Mouse (Mus musculus) hematopoietic stem cell, adult 5-6 weeks (primary cell): ENCODE measurements around the gene Eml4. TPM values are rescaled to one million over a fixed set of nuclear protein-coding genes. Genes with fewer than 3 reads are reported as not detected.

Source experiments
- ATAC-seq, 2 experiments: fragments of 125-278 bp in 1 of 2; replicated peaks in 1 of 2; 2 replicates each; pipeline ENCODE4 v1.8.0; 2016 to 2017; ENCODE audit warnings: inconsistent platforms in 2 of 2, mild to moderate bottlenecking in 2 of 2, moderate number of reproducible peaks in 2 of 2, low read depth in 1 of 2, moderate TSS enrichment in 1 of 2; ENCODE audit not compliant: low FRiP score in 2 of 2, poor library complexity in 2 of 2, severe bottlenecking in 2 of 2, insufficient read depth in 1 of 2, low TSS enrichment in 1 of 2
- total RNA-seq: library from RNA; stranded (forward); fragments of 172-1452, 232-1000 nt; gene quantifications from 2 replicates; pipeline ENCODE4 v1.2.3, GENCODE M21; 2017

Gene Eml4
- total RNA-seq, 1 experiment from 2014 or later, result 91.0 TPM

- ATAC-seq, result no peak
Measured at GRCm38 (mm10) chr17:83337051-83337898, 13.5 kb upstream of the Eml4 start.

DNA sequence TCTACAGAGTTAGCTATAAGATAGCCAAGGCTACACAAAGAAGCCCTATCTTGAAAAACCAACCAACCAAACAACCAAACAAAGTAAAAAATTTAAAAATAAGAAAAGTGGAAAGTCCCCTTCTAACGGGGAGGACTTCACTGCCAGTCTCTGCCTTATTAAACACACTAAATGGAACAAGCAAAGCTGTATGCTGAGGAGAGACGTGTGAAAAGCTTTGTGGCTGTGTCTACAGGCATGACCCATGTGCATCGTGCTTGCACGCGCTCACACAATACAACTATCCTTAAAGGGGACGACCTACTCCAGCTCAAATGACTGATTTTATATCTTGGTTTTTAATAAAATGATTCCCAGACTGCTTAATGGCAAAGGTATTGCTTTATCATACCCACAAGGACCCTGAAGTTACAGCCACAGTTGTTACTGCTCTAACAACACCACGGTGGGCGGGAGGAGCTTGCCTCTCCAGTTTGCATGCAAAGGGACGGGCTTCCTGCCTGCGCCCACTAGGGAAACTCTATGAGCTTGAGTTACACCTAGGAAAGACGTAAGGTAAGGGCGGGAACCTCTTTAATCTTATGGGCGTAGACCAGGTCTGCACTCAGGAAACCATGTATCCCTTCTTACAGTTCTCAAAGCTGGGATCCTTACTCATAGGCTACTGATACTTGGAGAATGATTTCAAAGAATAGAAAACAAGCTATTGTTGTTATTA is 11.2 kb upstream of the Eml4 start:
- no peak for ATAC-seq

GRCm38 (mm10) chr17:83340895-83341524 is 9.7 kb upstream of the Eml4 start:
- ATAC-seq, result peak in 1 of 2 experiments; percentile 39; a peak in 2 of 4 replicates

DNA sequence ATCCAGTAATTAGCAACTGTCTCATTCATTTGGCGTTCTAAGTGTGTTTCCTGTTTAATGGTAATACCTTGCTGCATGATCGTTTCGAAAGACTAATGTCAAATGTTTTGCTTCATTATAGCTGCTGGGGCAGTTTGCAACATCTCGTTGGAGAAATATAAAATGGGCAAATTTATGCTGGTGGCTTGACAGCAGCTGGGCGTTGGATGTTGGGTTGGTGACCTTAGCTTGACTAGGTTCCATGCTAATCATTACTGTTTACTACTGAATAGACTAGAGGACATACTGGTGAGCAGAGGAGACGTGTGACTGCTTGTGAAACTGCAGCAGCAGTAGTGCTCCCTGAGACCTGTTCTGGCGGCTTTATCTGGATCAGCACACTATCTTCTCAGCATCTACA is 6.5 kb upstream of the Eml4 start:
- ATAC-seq, result no peak

- no peak for ATAC-seq
Measured at GRCm38 (mm10) chr17:83348056-83348822, 2.5 kb upstream of the Eml4 start.

DNA sequence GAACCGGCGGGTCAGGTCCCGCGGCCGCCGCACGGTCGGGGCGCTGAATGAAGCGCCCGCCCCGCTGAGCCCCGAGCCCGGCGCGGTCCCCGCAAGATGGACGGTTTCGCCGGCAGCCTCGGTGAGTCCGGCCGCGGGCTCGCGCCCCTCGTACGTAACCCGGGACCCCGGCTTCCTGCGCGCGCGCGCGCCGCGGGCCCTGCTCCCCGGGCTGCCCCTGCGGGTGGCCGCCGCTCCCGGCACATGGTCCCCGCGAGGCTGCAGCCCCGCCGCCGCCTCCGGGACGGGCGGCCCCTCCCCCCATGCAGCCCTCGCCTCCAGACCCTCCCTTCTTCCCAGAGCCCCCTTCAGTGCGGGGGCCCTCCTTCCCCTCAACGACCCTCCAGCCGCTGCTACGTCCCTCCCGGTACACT is 394 bp downstream of the Eml4 start:
- ATAC-seq, result no peak

GRCm38 (mm10) chr17:83351601-83352413 is 1.1 kb downstream of the Eml4 start:
- peak; percentile 65 to 67 for ATAC-seq

GRCm38 (mm10) chr17:83352456-83352855 is 1.7 kb downstream of the Eml4 start:
- ATAC-seq, result no peak

GRCm38 (mm10) chr17:83353011-83353410 is 2.3 kb downstream of the Eml4 start:
- ATAC-seq, result no peak

GRCm38 (mm10) chr17:83353460-83353859 is 2.7 kb downstream of the Eml4 start:
- no peak for ATAC-seq

DNA sequence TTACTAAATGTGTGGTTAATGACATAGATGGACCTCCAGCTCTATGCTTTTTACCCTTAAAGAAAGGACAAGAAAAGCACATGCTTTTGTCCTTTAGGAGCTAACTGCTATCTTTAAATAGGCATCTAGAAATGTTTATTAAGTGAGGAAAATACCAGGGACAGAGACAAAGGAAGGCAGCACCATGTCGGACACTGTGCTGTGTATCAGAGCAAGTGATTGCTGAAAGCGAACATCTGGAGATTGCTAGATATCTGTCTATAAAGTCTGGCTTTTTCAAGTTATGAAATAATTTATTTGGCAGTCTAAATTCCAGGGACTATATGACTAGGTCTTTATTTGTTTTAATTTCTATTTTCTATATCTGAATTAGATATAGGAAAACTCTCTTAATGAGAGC is 4.8 kb downstream of the Eml4 start:
- ATAC-seq, result no peak

GRCm38 (mm10) chr17:83359934-83360333 is 9.2 kb downstream of the Eml4 start:
- no peak for ATAC-seq

DNA sequence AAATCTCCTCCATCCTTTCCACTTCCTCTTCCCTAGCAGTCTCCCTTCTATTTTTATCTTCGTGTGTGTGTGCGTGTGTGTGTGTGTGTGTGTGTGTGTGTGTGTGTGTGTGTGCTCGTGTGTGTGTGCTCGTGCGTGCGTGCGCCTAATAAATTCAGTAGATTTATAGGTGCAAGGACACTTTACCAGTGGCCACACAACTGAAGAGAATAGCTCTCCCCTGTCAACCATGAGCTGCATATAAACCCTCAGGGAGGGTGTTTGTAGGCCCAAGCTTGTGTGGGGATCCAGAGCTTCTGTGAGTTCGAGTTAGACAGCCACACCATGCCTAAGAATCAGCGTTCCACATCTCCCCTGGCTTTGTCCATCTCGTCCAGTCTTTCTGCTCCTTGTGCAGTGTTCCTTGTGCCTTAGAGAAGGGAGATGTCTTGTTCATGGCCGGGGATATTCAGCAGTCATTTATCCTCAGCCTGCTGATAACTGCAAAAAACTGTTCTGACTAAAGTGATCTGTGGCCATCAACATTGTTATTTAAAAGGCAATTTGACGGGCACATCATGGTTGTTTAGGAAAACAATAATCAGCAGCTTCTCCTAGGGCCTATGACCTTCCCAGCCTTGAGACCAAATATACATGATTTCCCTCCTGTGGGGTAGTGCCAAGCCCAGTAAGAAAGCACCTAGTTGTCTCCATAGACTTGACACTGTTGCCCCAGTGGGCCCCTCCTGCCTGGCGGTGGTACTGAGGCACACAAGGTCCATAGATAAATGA is 10.2 kb downstream of the Eml4 start:
- ATAC-seq, result no peak

- ATAC-seq, result no peak
Measured at GRCm38 (mm10) chr17:83363081-83363480, 12.3 kb downstream of the Eml4 start.

GRCm38 (mm10) chr17:83364296-83364695 is 13.6 kb downstream of the Eml4 start:
- ATAC-seq, result no peak

DNA sequence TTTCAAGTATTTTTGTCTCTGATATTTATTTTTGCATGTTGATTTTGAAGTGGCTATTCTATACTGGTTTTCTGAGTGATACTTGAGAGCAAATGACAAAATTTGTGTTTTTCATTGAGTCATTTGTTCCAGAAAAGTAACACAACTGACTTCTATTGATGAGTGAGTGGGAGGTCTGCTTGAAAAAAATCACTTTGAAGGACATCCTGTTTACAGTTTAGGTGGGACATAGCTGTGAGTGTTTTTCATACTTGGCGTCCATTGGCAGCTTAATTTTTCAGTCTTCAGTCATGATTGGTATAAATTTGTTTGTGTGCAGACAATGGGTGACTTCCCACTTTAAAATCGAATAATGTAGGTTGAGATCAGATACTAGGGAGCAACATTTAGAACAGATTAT is 14.4 kb downstream of the Eml4 start:
- no peak for ATAC-seq
